Mouse (Mus musculus) heart, embryonic 12.5 days (tissue): ENCODE results near the gene Acsl4. TPM values are rescaled to one million over a fixed set of nuclear protein-coding genes. Genes with fewer than 3 reads are reported as not detected.

Experiments
- ATAC-seq: fragments of 200-750 bp; cut with Nextera tagmentation; 2 replicates; pipeline ENCODE4 v1.8.0; 2017; ENCODE audit warnings: moderate TSS enrichment, moderate library complexity; ENCODE audit not compliant: insufficient number of reproducible peaks, low FRiP score
- H3K27ac ChIP-seq: fragments of 300-500 bp; sonication (generic); 2 replicates; pipeline ENCODE4 v1.5.1; 2016; ENCODE audit warnings: mild to moderate bottlenecking, moderate library complexity; ENCODE audit not compliant: poor library complexity, severe bottlenecking
- H3K27me3 ChIP-seq: fragments of 300-500 bp; sonication (generic); replicated peaks from 2 replicates; pipeline ENCODE4 v1.6.1; 2016; ENCODE audit warnings: mild to moderate bottlenecking, moderate library complexity
- H3K36me3 ChIP-seq: fragments of 300-500 bp; sonication (generic); 2 replicates; pipeline ENCODE4 v1.6.1; 2016; ENCODE audit warnings: mild to moderate bottlenecking, moderate library complexity
- H3K4me1 ChIP-seq: fragments of 300-500 bp; sonication (generic); replicated peaks from 2 replicates; pipeline ENCODE4 v1.6.1; 2016; ENCODE audit warnings: mild to moderate bottlenecking
- H3K4me2 ChIP-seq: fragments of 300-500 bp; sonication (generic); 2 replicates; pipeline ENCODE4 v1.6.1; 2016; ENCODE audit warnings: mild to moderate bottlenecking, moderate library complexity
- H3K4me3 ChIP-seq: fragments of 300-500 bp; sonication (generic); 2 replicates; pipeline ENCODE4 v1.5.1; 2016; ENCODE audit warnings: mild to moderate bottlenecking
- H3K9ac ChIP-seq: fragments of 300-500 bp; sonication (generic); 2 replicates; pipeline ENCODE4 v1.6.1; 2016; ENCODE audit warnings: mild to moderate bottlenecking, moderate library complexity
- H3K9me3 ChIP-seq: fragments of 300-500 bp; sonication (generic); replicated peaks from 2 replicates; pipeline ENCODE4 v1.6.1; 2016; ENCODE audit warnings: mild to moderate bottlenecking, moderate library complexity
- WGBS: fragments of 180-500 bp; shearing (Covaris S2); methylation state at CpG from one replicate; pipeline ENCODE4 v1.1.7; 2016; 5-methylcytosine and 5-hydroxymethylcytosine counted together
- polyA plus RNA-seq: library from polyadenylated mRNA; unstranded; fragments of >200 nt; fragmentation: Nextera tagmentation; extraction: Ambion mirVana; gene quantifications from 2 replicates; pipeline ENCODE4 v1.2.1, GENCODE M21; 2016

Gene Acsl4
- polyA plus RNA-seq, 1 experiment from 2014 or later: 22.5 TPM

DNA sequence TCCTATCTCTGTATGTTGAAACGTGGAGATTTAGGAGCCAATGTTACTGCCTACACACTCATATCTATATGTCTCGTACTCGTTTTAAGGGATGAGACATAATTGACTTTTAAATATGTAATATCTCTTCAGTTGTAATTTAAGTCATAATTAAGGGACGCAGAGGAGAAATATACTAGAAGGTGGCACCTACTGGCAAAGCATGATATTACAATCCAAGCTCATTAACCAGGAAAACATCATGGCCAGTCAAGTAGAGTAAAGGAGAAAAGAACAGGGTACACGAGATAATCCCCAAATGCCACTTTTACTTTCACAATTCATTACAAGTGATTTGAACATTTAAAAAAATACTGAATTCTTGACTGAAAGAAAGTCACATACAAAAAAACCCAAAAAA, 31.9 kb downstream of the Acsl4 start:
- no peaks in the 10 kb centered on the region for H3K4me1 ChIP-seq
- WGBS: 78% methylated on average over 5 of the region's 5 CpGs
- no peak overlapping the region for H3K27ac ChIP-seq
- no peak for ATAC-seq
- H3K4me3 ChIP-seq: no peak overlapping the region
- no peak overlapping the region for H3K4me2 ChIP-seq
- H3K9ac ChIP-seq: no peak overlapping the region
- no peaks in the 10 kb centered on the region for H3K9me3 ChIP-seq
- H3K27me3 ChIP-seq: no peaks in the 10 kb centered on the region
- H3K36me3 ChIP-seq: no peaks in the 10 kb centered on the region

DNA sequence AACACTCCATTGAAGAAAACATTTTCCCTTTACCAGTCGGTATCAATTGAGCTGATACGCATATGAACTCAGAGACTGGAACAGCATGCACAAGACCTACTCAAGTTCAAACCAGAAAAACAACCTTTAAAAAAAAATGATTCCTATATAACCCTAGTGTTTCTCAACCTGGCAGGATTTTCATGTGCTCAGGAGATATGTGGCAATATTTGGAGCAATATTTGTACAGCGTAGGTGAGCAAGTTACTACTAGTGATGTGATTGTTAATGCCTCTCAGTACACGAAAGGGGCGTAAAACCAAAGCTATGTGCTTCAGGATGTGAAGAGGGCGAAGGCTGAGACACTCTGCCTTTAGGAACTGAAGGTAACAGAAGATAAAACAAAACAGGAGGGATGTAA, 54.1 kb downstream of the Acsl4 start:
- 89% methylated on average over 6 of the region's 6 CpGs for WGBS
- H3K27ac ChIP-seq: no peak overlapping the region
- H3K9me3 ChIP-seq: no peaks in the 10 kb centered on the region
- no peak for ATAC-seq
- H3K4me3 ChIP-seq: no peak overlapping the region
- H3K4me2 ChIP-seq: no peak overlapping the region
- H3K9ac ChIP-seq: no peak overlapping the region
- no peaks in the 10 kb centered on the region for H3K4me1 ChIP-seq
- 0 out of 2 replicates have a peak, but pooled peaks cover 7% of the 10 kb centered on the region for H3K36me3 ChIP-seq
- H3K27me3 ChIP-seq: no peaks in the 10 kb centered on the region

DNA sequence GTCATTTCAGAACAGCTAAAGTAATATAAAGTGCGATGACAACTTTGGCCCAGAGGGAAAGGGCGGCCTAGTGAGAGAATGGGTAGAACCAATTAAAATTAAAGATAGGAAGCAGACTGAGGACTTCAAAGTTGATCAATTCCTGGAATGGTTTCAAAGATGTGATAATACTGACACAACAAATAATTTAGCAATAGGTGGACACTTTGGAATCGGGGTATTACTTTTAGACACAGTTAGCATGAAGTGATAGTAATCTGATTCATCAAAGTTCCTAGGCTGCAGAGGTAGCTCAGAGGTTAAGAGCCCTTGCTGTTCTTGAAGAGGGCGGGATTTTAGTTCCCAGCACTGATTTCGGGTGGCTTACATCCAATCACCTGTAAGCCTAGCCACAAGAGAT, 54.8 kb downstream of the Acsl4 start:
- no peak for ATAC-seq
- Histone ChIP-seq H3K27me3 (no peaks in the 10 kb centered on the region), H3K9me3 (no peaks in the 10 kb centered on the region), H3K9ac (no peak overlapping the region), H3K4me1 (no peaks in the 10 kb centered on the region), H3K36me3 (0 out of 2 replicates have a peak, but pooled peaks cover 7% of the 10 kb centered on the region), H3K4me2 (no peak overlapping the region), H3K4me3 (no peak overlapping the region), H3K27ac (no peak overlapping the region)
- WGBS: 83% methylated on average over 5 of the region's 5 CpGs

DNA sequence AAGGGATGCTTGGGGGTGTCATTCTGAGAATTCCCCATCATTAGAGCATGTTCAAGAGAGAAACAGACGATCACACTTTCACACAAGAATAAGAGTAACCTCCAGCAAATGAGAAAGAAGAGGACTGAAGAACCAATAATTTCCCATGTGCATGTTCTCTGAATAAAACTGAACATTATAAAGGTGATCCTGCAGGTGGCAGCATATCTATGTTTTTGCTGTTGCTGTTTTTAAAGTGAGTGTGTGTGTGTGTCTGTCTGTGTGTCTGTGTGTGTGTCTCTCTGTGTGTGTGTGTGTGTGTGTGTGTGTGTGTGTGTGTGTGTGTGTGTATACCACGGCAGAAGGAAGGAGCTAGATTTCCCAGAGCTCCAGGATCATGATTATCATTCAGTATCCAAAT, 64.6 kb downstream of the Acsl4 start:
- H3K4me3 ChIP-seq: no peak overlapping the region
- H3K4me1 ChIP-seq: no peaks in the 10 kb centered on the region
- no peaks in the 10 kb centered on the region for H3K27me3 ChIP-seq
- H3K27ac ChIP-seq: no peak overlapping the region
- H3K36me3 ChIP-seq: peaks cover 4% of the 10 kb centered on the region
- ATAC-seq: no peak
- WGBS: 76% methylated on average over 1 of the region's 2 CpGs
- no peaks in the 10 kb centered on the region for H3K9me3 ChIP-seq
- H3K4me2 ChIP-seq: no peak overlapping the region
- no peak overlapping the region for H3K9ac ChIP-seq

DNA sequence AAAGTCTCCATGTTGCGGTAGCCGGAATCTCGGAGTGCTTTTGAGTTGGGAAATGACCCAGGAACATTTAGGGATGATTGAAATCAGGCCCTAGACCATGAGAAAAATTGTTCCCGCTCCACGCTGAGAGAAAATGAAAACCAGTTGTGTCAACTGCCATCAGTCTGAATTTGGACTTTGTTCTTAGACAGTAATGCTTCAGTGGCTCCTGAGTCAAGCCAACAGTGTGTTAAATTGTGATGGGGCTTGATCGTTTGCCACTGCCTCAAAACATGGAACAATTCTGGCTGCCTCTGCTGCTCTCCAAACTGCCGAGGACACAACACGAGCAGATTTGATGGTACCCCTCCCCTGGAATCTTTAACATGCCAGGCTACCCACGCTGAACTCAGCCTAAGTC, 74.2 kb downstream of the Acsl4 start:
- Histone ChIP-seq H3K27me3 (0 out of 2 replicates have a peak, but pooled peaks cover 3% of the 10 kb centered on the region), H3K4me2 (no peak overlapping the region), H3K9ac (no peak overlapping the region), H3K9me3 (no peaks in the 10 kb centered on the region), H3K36me3 (no peaks in the 10 kb centered on the region), H3K4me1 (no peaks in the 10 kb centered on the region), H3K27ac (no peak overlapping the region), H3K4me3 (no peak overlapping the region)
- WGBS: 70% methylated on average over 9 of the region's 9 CpGs
- no peak for ATAC-seq

DNA sequence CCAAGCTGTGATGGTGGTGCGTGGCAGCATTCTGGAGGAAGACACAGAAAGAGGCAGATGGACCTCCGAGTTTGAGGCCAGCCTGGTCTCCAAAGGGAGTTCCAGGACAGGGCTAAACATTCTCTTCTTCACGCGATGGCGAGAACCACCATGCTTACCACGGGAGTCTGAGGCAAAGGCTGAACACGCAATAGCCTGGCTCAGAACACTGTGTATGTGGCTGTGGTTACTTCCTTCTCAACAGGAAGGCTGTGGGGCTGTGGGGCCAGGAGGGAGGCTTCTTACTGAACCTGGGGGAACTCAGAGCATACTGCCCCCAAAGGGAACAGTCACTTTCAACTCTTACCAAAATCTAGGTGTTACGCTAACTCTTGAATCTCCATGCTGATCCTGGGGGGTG, 75.1 kb downstream of the Acsl4 start:
- no peak for ATAC-seq
- no peaks in the 10 kb centered on the region for H3K4me1 ChIP-seq
- 0 out of 2 replicates have a peak, but pooled peaks cover 3% of the 10 kb centered on the region for H3K27me3 ChIP-seq
- no peaks in the 10 kb centered on the region for H3K36me3 ChIP-seq
- no peak overlapping the region for H3K9ac ChIP-seq
- H3K9me3 ChIP-seq: no peaks in the 10 kb centered on the region
- H3K4me2 ChIP-seq: no peak overlapping the region
- H3K27ac ChIP-seq: no peak overlapping the region
- 78% methylated on average over 8 of the region's 8 CpGs for WGBS
- no peak overlapping the region for H3K4me3 ChIP-seq

DNA sequence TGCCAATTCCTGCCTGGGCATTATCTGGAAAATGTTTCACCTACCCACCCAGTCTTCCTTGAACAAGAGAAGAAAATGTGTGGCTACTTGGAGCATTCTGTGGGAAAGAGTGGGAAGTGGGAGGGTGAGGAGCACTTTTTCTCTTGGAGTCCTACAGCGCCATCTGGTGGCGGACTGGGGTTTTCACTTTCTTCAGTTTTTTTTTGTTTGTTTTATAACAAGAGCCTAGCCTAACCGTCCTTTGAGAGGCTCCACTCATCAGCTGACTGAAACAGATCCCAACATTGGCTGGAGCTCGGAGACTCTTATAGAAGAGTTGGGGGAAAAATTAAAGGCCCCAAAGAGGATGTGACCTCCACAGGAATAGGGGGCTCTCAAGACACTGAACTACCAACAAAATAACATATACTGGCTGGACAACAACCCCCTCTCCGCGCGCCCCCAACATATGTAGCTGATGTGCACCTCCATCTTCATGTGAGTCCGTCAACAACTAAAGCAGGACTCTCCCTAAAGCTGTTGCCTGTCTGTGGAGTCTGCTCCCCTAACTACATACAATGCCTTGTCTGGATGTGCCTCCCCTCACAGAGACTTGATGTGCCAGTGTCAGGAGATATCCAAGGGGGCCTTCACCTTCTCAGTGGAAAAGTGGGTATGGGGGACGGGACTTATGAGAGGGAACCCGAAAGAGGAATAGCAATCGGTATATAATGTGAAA, 75.9 kb downstream of the Acsl4 start:
- ATAC-seq: no peak
- Histone ChIP-seq H3K27ac (no peak overlapping the region), H3K4me1 (no peaks in the 10 kb centered on the region), H3K4me2 (no peak overlapping the region), H3K9me3 (no peaks in the 10 kb centered on the region), H3K4me3 (no peak overlapping the region), H3K36me3 (no peaks in the 10 kb centered on the region), H3K27me3 (0 out of 2 replicates have a peak, but pooled peaks cover 3% of the 10 kb centered on the region), H3K9ac (no peak overlapping the region)
- WGBS: 48% methylated on average over 11 of the region's 11 CpGs

DNA sequence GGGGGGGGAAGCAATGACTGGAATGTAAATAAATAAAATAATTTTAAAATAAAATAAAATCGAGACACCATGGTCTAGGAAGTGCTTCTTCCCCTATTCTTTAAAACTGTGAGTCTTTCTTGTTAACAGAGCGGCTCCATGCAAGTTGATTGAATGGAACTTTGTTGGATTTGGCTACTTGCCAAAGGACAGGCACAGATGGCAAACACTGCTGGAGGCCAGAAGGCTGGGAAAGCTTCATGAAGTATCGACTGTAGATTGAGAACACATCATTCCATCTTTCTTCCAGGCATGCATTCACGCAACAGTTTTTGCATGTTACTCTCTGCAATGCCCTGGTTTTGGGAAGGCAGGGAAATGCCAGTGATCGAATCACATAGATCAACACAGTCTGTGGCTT, 79.9 kb downstream of the Acsl4 start:
- H3K9me3 ChIP-seq: no peaks in the 10 kb centered on the region
- no peak overlapping the region for H3K9ac ChIP-seq
- no peak overlapping the region for H3K4me3 ChIP-seq
- no peak for ATAC-seq
- H3K27me3 ChIP-seq: peaks cover 24% of the 10 kb centered on the region
- no peaks in the 10 kb centered on the region for H3K36me3 ChIP-seq
- H3K4me2 ChIP-seq: no peak overlapping the region
- no peak overlapping the region for H3K27ac ChIP-seq
- 57% methylated on average over 5 of the region's 5 CpGs for WGBS
- H3K4me1 ChIP-seq: peaks cover 5% of the 10 kb centered on the region; the same call in 1 of the 2 replicates

DNA sequence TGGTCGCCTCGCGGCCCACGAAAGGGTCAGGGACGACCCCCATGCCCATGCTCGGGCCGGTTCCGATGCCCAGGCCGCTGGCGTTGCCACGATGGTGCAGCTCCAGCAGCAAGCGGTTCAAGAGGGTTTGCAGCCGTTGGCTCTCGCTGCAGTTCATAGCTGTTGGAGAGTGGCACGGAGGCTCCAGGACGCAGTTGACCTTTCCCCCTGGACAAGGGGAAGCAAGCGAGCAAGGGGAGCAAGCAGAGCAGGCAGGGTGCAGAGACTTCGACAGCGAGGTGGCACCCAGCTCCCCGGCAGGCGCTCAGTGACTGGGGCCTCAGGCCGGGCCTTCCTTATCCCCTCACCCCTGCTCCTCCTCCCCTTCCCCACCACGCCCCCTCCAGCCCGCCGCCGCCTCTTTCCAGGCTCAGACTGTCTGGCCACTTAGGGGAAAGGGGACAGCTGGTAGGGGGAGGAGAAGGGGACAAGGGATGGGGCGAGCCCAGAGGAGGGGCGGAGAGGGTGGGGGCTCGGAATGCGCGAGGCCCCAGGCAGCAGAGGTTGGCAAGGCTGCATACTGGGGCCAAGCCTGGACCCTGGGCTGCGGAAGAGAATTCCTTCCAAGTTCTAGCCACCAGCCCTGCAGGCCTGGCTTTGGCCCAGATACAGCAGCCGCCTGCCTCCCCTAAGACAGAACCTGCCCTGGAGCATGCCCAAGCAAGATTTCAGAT, 84.3 kb downstream of the Acsl4 start, which contains the start of gene Kcne1l:
Gene Kcne1l (minus strand): TSS at position 426 of the 713 bp plus-strand sequence.
- no peaks in the 10 kb centered on the region for H3K9me3 ChIP-seq
- H3K4me1 ChIP-seq: peaks cover 5% of the 10 kb centered on the region; the same call in 1 of the 2 replicates
- H3K27me3 ChIP-seq: peaks cover 31% of the 10 kb centered on the region
- peak within 1 kb of the TSS; percentile 69 for H3K4me2 ChIP-seq
- no peak within 1 kb of the TSS for H3K27ac ChIP-seq
- 0 out of 2 replicates have a peak, but pooled peaks have one; percentile 45 for ATAC-seq
- H3K36me3 ChIP-seq: no peaks in the 10 kb centered on the region
- peak within 1 kb of the TSS; percentile 58 for H3K9ac ChIP-seq
- WGBS: 27% methylated on average over 29 of the region's 33 CpGs
- peak within 1 kb of the TSS; percentile 44 for H3K4me3 ChIP-seq

DNA sequence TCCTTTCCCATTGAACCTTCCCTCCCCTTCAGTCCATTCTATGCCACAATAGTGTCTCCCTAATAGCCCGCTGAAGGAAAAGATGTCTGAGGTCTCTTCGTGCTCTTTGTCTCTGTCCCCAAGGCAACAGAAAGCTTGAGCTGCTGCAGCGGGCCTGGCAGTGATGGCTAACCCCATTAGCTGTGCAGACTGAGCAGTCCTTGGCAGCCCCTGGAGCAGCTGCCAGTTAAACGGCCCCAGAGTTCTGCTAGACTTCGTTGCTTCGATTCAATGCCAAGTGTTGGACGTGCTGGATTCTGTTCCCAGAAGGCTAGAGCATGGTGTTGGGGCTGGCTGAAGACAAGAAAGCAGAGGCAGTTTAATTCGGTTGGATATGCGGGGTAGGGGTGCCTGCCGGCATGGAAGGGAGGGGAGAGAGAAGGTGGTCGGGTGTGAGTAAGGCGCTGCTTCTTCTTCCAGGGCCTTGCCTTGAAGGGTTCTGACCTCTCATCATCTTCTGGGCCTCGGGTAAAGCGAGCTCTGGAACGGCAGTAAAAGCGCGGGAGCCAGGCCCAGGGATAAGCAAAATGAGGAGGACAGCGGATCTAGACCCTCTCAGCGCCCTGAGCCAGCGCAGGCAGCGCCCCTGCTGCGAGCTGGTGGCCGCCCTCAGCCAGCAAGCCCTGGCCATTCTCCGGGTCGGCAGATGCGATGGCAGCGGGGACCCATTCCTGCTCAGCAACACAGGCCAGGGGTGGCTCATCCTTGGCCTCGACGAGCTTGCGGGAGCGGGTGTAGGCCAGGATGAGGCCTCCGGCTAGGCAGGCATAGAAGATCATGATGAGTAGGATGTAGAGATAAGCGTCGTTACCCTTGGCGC, 85.1 kb downstream of the Acsl4 start:
- 30% methylated on average over 35 of the region's 35 CpGs for WGBS
- no peak for ATAC-seq
- H3K4me1 ChIP-seq: peaks cover 5% of the 10 kb centered on the region; the same call in 1 of the 2 replicates

DNA sequence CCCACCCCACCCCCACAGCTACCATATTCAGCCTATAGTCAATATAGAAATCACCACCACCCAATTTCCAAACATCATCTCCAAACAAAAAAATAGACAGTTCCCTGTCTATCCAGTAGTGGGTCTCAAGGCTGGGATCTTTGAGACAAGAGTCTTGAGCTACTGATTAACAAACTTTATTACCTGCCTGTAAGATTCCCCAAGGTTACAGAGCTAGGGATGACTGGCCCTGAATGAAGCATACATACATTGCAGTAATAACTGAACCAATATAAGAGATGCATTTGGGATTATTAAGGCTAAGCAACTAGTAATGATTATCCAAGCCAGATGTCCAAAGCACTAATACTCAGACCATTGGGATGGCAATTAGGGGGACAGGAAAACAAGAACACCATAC, 85.7 kb downstream of the Acsl4 start:
- no peak overlapping the region for H3K4me3 ChIP-seq
- no peak overlapping the region for H3K27ac ChIP-seq
- peaks cover 5% of the 10 kb centered on the region; the same call in 1 of the 2 replicates for H3K4me1 ChIP-seq
- H3K27me3 ChIP-seq: peaks cover 31% of the 10 kb centered on the region
- H3K36me3 ChIP-seq: no peaks in the 10 kb centered on the region
- no peaks in the 10 kb centered on the region for H3K9me3 ChIP-seq
- H3K9ac ChIP-seq: no peak overlapping the region
- H3K4me2 ChIP-seq: no peak overlapping the region
- ATAC-seq: no peak

More for the DNA sequence above, 85.1 kb downstream of the Acsl4 start:
- Histone ChIP-seq H3K27me3 (peaks cover 31% of the 10 kb centered on the region), H3K9me3 (no peaks in the 10 kb centered on the region), H3K4me3 (peak overlapping the region; percentile 44), H3K4me2 (peak overlapping the region; percentile 69), H3K27ac (no peak overlapping the region), H3K9ac (peak overlapping the region; percentile 58), H3K36me3 (no peaks in the 10 kb centered on the region)
